Mouse (Mus musculus) kidney, embryonic 15.5 days (tissue): ENCODE data around the gene Slc4a8. TPM values are rescaled to one million over a fixed set of nuclear protein-coding genes. Genes with fewer than 3 reads are reported as not detected.

Source experiments
- ATAC-seq: fragments of 200-750 bp; cut with Nextera tagmentation; replicated peaks from 2 replicates; pipeline ENCODE4 v1.8.0; 2017; ENCODE audit warnings: moderate TSS enrichment; ENCODE audit not compliant: low FRiP score
- H3K27ac ChIP-seq: fragments of 300-500 bp; sonication (generic); 2 replicates; pipeline ENCODE4 v1.5.1; 2015; ENCODE audit warnings: mild to moderate bottlenecking, inconsistent platforms
- H3K27me3 ChIP-seq: fragments of 300-500 bp; sonication (generic); 2 replicates; pipeline ENCODE4 v1.6.1; 2015; ENCODE audit warnings: inconsistent platforms
- H3K36me3 ChIP-seq: fragments of 300-500 bp; sonication (generic); 2 replicates; pipeline ENCODE4 v1.6.1; 2015; ENCODE audit warnings: inconsistent platforms
- H3K4me1 ChIP-seq: fragments of 300-500 bp; sonication (generic); 2 replicates; pipeline ENCODE4 v1.6.1; 2015; ENCODE audit warnings: inconsistent platforms
- H3K4me2 ChIP-seq: fragments of 300-500 bp; sonication (generic); 2 replicates; pipeline ENCODE4 v1.6.1; 2015; ENCODE audit warnings: moderate library complexity, mild to moderate bottlenecking, inconsistent platforms
- H3K4me3 ChIP-seq: fragments of 300-500 bp; sonication (generic); replicated peaks from 2 replicates; pipeline ENCODE4 v1.5.1; 2015; ENCODE audit warnings: mild to moderate bottlenecking, inconsistent platforms
- H3K9ac ChIP-seq: fragments of 300-500 bp; sonication (generic); 2 replicates; pipeline ENCODE4 v1.6.1; 2015; ENCODE audit warnings: mild to moderate bottlenecking, inconsistent platforms
- H3K9me3 ChIP-seq: fragments of 300-500 bp; sonication (generic); replicated peaks from 2 replicates; pipeline ENCODE4 v1.6.1; 2016; ENCODE audit warnings: inconsistent platforms
- WGBS: fragments of 180-500 bp; shearing (Covaris S2); methylation state at CpG from one replicate; pipeline ENCODE4 v1.1.7; 2015; ENCODE audit warnings: mixed read lengths; 5-methylcytosine and 5-hydroxymethylcytosine counted together
- polyA plus RNA-seq: library from polyadenylated mRNA; unstranded; fragments of >200 nt; fragmentation: Nextera tagmentation; extraction: Ambion mirVana; gene quantifications from 2 replicates; pipeline ENCODE4 v1.2.1, GENCODE M21; 2015

The Slc4a8 gene
- 9.6 and 9.9 TPM in 2 replicates for polyA plus RNA-seq

DNA sequence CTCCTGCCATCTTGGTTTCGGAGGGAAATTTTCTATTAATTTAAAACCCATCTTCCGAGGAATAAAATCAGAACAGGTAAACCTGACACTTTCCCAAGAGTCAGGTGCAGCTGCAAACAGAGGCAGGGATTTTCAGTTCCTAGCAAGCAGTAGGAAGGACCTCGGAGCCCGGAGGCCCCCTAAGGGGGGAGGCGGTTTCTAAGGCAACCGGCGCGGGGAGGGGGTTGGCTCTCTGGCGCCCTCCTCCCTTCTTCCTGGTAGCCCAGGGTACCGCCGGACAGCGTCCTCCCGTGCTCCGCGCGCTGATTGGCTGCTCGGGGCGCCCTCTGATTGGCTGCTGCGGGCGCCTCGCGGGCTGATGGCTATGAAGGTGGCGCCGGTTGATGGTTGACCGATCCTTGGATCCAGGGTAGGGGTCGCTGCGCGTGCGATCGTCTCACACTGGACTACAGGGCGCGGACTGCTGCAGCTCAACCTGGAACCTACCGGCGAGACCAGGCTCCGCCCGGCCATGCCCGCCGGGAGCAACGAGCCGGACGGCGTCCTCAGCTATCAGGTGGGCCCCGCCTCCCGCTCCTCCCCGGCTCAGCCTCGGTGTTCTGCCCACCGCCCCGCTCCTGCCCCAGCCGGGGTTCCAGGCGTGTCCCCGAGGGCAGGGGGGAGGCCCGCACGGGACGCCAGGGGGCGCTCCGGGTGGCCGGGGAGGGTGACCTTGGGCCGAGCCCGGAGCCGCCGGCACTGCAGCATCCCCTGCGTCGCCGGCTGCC is at the start of gene Slc4a8:
Slc4a8 (plus strand) TSS at position 329 of the 767 bp plus-strand sequence.
- peak within 1 kb of the TSS; percentile 86 for H3K4me2 ChIP-seq
- peak within 1 kb of the TSS; percentile 89 for H3K27ac ChIP-seq
- H3K9ac ChIP-seq, result peak within 1 kb of the TSS; percentile 46
- H3K4me1 ChIP-seq, result peaks cover 32% of the 10 kb centered on the region
- peak within 1 kb of the TSS; percentile 63 for H3K4me3 ChIP-seq
- H3K36me3 ChIP-seq, result no peaks in the 10 kb centered on the region
- H3K9me3 ChIP-seq, result no peaks in the 10 kb centered on the region
- ATAC-seq, result peak; percentile 93
- WGBS, result under 1% methylated on average over 64 of the region's 64 CpGs
- 0 out of 2 replicates have a peak, but pooled peaks cover 12% of the 10 kb centered on the region for H3K27me3 ChIP-seq

DNA sequence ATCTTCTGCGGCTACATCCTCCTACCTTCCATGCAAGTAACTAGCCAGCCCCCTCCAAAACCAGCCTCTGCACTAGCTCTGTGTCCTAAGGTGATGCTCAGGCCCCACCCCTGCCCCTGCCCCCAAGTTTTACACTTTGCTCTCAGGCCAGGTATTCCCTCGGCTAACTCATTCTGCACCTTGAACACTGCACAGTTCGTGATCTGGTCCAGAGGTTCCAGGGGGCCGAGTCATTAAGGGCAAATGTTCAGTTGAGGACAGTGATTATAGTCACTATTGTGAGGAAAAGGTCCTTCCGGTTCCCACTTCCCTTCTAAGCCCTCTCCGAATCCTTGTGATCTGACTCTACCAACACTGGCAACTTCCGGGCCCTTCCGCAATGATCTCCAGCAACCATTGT is 47.1 kb upstream of the Slc4a8 start:
- H3K36me3 ChIP-seq, result no peaks in the 10 kb centered on the region
- no peak overlapping the region for H3K4me2 ChIP-seq
- no peak overlapping the region for H3K9ac ChIP-seq
- no peak for ATAC-seq
- no peak overlapping the region for H3K27ac ChIP-seq
- WGBS, result 85% methylated on average over 8 of the region's 8 CpGs
- H3K4me3 ChIP-seq, result no peak overlapping the region
- H3K9me3 ChIP-seq, result no peaks in the 10 kb centered on the region
- H3K27me3 ChIP-seq, result no peaks in the 10 kb centered on the region
- H3K4me1 ChIP-seq, result peaks cover 20% of the 10 kb centered on the region

DNA sequence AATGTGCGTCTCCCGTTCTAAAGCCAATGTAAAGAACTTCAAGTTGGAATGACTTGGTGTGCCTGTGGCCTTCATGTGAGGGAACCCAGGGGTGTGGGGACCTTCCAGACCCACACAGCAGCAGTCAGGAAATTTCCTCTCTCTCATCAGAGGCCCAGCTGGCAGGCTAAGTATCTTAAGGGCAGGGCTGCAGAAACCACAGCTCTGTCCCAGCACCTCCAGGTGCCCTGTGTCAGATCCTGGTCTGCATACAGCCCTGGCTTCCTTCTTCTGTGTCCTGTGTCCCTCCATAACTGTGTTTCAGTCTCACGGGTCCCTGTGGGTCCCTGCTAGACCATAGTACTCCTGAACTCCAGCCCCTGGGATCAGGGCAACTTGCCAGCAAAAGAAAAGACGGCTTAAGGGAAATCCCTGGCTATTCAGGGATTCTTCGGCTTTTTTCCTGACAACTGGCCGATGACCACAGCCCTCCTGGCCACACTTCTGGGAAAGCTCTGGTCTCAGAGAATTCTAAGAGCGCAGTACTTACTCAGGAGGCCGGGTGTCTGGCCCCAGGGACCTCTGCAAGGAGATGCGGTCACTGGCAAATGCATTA is 46.1 kb upstream of the Slc4a8 start:
- no peak for ATAC-seq
- Histone ChIP-seq H3K27me3 (no peaks in the 10 kb centered on the region), H3K27ac (no peak overlapping the region), H3K36me3 (no peaks in the 10 kb centered on the region), H3K9me3 (no peaks in the 10 kb centered on the region), H3K9ac (no peak overlapping the region), H3K4me3 (no peak overlapping the region), H3K4me2 (no peak overlapping the region), H3K4me1 (peaks cover 15% of the 10 kb centered on the region)
- 75% methylated on average over 9 of the region's 9 CpGs for WGBS

DNA sequence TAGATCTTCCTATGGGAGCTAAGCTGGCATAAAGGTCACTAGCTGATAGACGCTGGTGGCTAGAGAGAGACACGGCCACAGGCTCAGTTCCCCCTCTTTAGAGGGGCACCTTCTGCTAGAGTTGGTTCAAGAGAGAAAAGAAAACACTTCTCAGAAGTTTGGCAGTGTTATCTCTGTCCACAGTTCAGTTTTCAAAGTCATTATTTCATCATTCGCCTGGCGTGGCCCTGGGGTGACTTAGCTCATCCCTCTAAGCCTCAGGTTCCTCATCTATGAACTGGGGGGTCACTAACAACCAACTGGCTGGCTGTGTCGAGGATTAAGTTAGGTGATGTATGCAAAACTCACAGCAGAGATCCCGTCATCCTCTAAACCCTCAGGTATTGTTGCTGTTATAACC is 43.6 kb upstream of the Slc4a8 start:
- Histone ChIP-seq H3K9me3 (no peaks in the 10 kb centered on the region), H3K4me2 (no peak overlapping the region)

DNA sequence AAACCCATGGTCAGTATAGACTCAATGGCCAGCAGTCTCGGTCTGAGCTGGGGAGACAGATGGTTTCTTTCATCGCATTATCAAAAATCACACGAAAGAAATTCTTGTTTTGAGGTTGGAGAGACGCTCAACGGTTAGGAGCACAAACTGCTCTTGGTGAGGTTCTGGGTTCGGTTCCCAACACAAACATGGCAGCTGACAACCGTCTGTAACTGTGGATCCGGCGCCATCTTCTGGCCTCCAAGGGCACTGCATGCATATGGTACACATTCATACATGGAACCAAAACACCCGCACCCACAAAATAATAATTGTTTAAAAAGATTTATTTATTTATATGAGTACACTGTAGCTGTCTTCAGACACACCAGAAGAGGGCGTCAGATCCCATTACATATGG is 43.0 kb upstream of the Slc4a8 start:
- Histone ChIP-seq H3K27me3 (0 out of 2 replicates have a peak, but pooled peaks cover 8% of the 10 kb centered on the region), H3K36me3 (no peaks in the 10 kb centered on the region), H3K27ac (no peak overlapping the region), H3K4me1 (peaks cover 11% of the 10 kb centered on the region; the same call in 1 of the 2 replicates), H3K4me3 (no peak overlapping the region), H3K9me3 (no peaks in the 10 kb centered on the region), H3K4me2 (no peak overlapping the region), H3K9ac (no peak overlapping the region)
- WGBS, result 83% methylated on average over 11 of the region's 11 CpGs
- ATAC-seq, result no peak

More for the DNA sequence above, 43.6 kb upstream of the Slc4a8 start:
- Histone ChIP-seq H3K9ac (no peak overlapping the region), H3K27me3 (0 out of 2 replicates have a peak, but pooled peaks cover 8% of the 10 kb centered on the region), H3K4me1 (peaks cover 8% of the 10 kb centered on the region; the same call in 1 of the 2 replicates), H3K27ac (no peak overlapping the region), H3K4me3 (no peak overlapping the region), H3K36me3 (no peaks in the 10 kb centered on the region)
- WGBS, result 74% methylated on average over 6 of the region's 6 CpGs
- ATAC-seq, result no peak

DNA sequence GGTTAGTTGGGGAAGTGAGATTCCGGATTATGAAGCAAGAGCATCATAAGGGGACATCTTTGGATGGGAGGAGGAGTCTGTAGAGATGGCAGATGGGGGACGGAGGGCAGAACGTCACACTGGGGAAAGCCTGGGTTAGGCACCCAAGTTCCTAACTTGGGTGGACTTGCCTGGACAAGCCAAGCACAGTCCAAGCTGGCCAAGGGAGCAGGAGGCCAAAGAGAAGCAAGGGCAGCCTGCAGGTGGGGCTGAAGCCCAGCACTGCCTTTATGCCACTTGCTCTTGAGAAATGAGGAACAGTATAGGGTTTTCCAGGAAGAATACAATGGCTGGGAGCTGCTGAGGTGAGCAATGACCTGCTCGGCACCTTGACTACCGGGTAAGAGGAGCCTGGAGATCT is 42.3 kb upstream of the Slc4a8 start:
- ATAC-seq, result no peak
- 90% methylated on average over 5 of the region's 5 CpGs for WGBS

DNA sequence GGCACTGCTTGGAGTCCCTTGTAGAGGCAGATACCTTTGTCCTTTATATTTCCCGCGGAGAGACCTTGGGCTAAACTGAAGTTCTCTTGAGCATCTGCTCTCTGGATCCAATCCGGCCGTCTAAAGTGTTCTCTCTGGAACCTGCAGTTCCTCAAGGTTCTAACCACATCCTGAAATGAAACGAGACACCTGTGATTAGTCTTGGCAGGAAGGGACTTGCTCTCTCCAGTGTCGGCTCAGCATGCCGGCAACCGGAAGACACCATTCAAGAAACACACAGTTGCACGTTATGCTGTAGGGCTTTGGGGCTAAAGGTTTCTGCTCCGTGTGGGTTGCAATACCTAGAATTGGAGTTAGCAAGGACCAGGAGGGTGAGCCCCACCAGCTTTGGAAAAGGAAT is 41.5 kb upstream of the Slc4a8 start:
- Histone ChIP-seq H3K27ac (no peak overlapping the region), H3K36me3 (no peaks in the 10 kb centered on the region), H3K4me1 (peaks cover 16% of the 10 kb centered on the region; the same call in 1 of the 2 replicates), H3K4me2 (no peak overlapping the region), H3K4me3 (no peak overlapping the region), H3K9ac (no peak overlapping the region), H3K27me3 (peaks cover 12% of the 10 kb centered on the region; the same call in 1 of the 2 replicates), H3K9me3 (no peaks in the 10 kb centered on the region)
- 73% methylated on average over 10 of the region's 10 CpGs for WGBS
- ATAC-seq, result no peak

More for the DNA sequence above, 42.3 kb upstream of the Slc4a8 start:
- Histone ChIP-seq H3K4me3 (no peak overlapping the region), H3K27ac (no peak overlapping the region), H3K9me3 (no peaks in the 10 kb centered on the region), H3K36me3 (no peaks in the 10 kb centered on the region), H3K4me1 (peaks cover 16% of the 10 kb centered on the region; the same call in 1 of the 2 replicates), H3K27me3 (0 out of 2 replicates have a peak, but pooled peaks cover 8% of the 10 kb centered on the region), H3K9ac (no peak overlapping the region), H3K4me2 (no peak overlapping the region)

DNA sequence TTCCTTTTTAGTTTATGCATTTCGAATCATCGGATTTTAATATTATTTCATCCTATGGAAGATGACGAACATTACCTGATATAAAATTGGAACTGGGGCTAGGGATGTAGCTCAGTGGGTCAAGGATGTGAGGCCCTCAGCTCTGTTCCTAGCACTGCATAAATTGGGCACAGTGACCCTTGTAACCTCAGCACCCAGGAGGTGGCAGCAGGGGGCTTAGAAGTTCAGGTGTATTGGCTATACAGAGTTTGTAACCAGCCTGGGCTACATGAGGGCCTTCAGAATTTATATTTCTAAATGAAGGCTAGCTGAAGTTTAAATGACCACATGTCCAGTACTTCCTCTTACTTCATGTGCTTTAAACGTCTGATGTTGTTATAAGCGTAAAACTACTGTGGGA is 40.1 kb upstream of the Slc4a8 start:
- H3K27me3 ChIP-seq, result peaks cover 21% of the 10 kb centered on the region
- no peak overlapping the region for H3K9ac ChIP-seq
- H3K36me3 ChIP-seq, result no peaks in the 10 kb centered on the region
- H3K9me3 ChIP-seq, result no peaks in the 10 kb centered on the region
- H3K4me2 ChIP-seq, result no peak overlapping the region
- peaks cover 13% of the 10 kb centered on the region; the same call in 1 of the 2 replicates for H3K4me1 ChIP-seq
- no peak for ATAC-seq
- WGBS, result 86% methylated on average over 5 of the region's 5 CpGs
- no peak overlapping the region for H3K27ac ChIP-seq
- no peak overlapping the region for H3K4me3 ChIP-seq

DNA sequence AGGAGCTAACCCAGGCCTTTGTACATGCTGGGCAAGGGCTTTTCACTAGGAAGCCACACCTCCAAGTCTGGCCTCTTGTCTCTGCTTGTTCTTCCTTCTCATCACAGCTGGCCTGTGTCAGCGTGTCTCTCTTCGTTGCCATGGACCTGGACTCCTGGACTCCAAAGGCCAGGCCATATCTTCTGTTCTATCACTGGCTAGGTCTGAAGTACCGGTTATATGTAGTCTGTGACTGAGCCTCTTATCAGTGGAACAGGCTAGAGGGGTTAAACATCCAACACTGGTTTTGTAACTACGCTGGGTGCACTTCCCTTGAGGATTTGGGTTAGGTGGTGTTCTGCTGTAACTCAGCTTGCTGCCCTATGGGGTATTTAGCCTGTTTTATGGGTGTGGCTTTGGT is 39.5 kb upstream of the Slc4a8 start:
- no peaks in the 10 kb centered on the region for H3K9me3 ChIP-seq
- H3K4me1 ChIP-seq, result peaks cover 13% of the 10 kb centered on the region; the same call in 1 of the 2 replicates
- WGBS, result 56% methylated on average over 4 of the region's 4 CpGs
- H3K27me3 ChIP-seq, result peaks cover 27% of the 10 kb centered on the region
- H3K4me3 ChIP-seq, result no peak overlapping the region
- H3K36me3 ChIP-seq, result no peaks in the 10 kb centered on the region
- ATAC-seq, result no peak
- no peak overlapping the region for H3K27ac ChIP-seq
- H3K9ac ChIP-seq, result no peak overlapping the region
- H3K4me2 ChIP-seq, result no peak overlapping the region

DNA sequence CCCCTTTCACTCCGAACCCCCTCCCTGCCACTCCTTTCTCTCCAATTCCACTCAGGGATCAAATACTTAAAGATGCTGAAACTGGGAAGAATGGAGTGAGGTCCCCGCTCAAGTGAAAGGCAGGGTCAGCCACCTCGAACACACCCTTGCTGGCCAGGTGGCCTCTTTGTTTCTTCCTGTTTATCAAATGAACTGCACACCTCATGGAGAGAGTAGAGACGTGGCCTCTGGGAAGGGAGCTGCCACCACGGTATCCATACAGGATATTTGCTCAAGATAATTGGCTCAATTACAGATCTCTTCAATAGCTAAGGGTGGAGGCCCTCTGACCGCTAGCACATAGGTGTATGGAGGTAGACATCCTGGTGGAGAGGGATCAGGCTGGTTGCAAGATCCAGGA is 39.0 kb upstream of the Slc4a8 start:
- Histone ChIP-seq H3K4me3 (no peak overlapping the region), H3K27me3 (peaks cover 32% of the 10 kb centered on the region), H3K27ac (no peak overlapping the region), H3K4me1 (peaks cover 13% of the 10 kb centered on the region; the same call in 1 of the 2 replicates), H3K4me2 (no peak overlapping the region), H3K36me3 (no peaks in the 10 kb centered on the region), H3K9ac (no peak overlapping the region), H3K9me3 (no peaks in the 10 kb centered on the region)
- WGBS, result 75% methylated on average over 6 of the region's 6 CpGs
- no peak for ATAC-seq

DNA sequence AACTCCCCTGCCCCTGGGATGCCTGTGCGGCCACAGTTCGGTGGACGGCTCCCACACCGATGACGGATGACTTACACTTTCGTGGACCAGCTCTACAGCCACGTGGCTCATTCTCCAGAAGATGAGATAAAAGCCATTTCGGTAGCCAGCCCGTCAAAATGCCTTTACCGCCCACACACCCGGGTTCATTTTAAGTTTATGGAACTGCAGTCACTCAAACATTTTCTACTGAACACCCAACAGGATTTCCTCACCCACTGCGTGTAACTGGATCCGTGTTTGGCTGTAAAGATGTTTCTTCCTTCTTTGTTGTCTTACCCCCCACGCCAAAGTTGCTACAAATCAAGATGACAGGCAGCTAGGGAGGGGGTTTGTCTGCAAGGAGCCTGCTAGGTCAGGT is 38.0 kb upstream of the Slc4a8 start:
- H3K4me1 ChIP-seq, result peaks cover 14% of the 10 kb centered on the region; the same call in 1 of the 2 replicates
- WGBS, result 13% methylated on average over 14 of the region's 14 CpGs
- no peak overlapping the region for H3K27ac ChIP-seq
- H3K4me3 ChIP-seq, result no peak overlapping the region
- no peak overlapping the region for H3K9ac ChIP-seq
- H3K27me3 ChIP-seq, result peaks cover 41% of the 10 kb centered on the region
- no peak for ATAC-seq
- no peaks in the 10 kb centered on the region for H3K9me3 ChIP-seq
- 0 out of 2 replicates have a peak overlapping the region, but pooled peaks have one; percentile 9 for H3K4me2 ChIP-seq
- H3K36me3 ChIP-seq, result no peaks in the 10 kb centered on the region

DNA sequence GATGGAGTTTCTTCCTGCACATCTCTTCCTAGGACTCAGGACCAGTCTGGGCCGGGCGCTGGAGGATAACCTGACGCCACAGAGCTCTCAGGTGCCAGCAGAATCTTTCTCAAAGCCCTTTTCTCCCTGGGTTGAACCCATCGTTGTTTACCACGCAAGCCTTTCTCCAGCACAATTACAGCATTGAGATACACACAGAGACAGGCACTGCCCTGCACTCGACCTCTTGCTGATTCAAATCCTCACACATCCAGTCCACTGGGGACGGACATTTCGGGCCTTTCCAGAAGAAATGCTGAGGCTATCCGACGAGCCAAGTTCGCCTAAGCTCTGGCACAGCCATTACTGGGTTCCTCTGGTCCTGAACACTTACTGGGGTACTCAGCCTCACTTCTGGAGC is 34.8 kb upstream of the Slc4a8 start:
- Histone ChIP-seq H3K36me3 (no peaks in the 10 kb centered on the region), H3K4me2 (no peak overlapping the region), H3K9me3 (no peaks in the 10 kb centered on the region), H3K27ac (no peak overlapping the region), H3K4me1 (peaks cover 26% of the 10 kb centered on the region), H3K4me3 (no peak overlapping the region), H3K9ac (no peak overlapping the region), H3K27me3 (peaks cover 69% of the 10 kb centered on the region)
- no peak for ATAC-seq
- WGBS, result 85% methylated on average over 11 of the region's 11 CpGs
